Mouse (Mus musculus) limb, embryonic 14.5 days (tissue): Measurements from ENCODE around the gene Mindy2. TPM values are rescaled to one million over a fixed set of nuclear protein-coding genes. Genes with fewer than 3 reads are reported as not detected.

Source experiments
- ATAC-seq: fragments of 200-750 bp; cut with Nextera tagmentation; 2 replicates; pipeline ENCODE4 v1.8.0; 2017; ENCODE audit warnings: low read depth, moderate number of reproducible peaks, moderate TSS enrichment; ENCODE audit not compliant: low FRiP score
- DNase-seq: peaks from one replicate; pipeline ENCODE4 v3.0.0-alpha.2; 2015; ENCODE audit warnings: low spot score
- H3K27ac ChIP-seq: fragments of 300-500 bp; sonication (generic); replicated peaks from 2 replicates; pipeline ENCODE4 v1.5.1; 2014; ENCODE audit warnings: low read depth, mild to moderate bottlenecking, low read length, moderate library complexity, mixed read lengths
- H3K27me3 ChIP-seq: fragments of 300-500 bp; sonication (generic); 2 replicates; pipeline ENCODE4 v1.6.1; 2014; ENCODE audit warnings: low read length, mixed read lengths; ENCODE audit not compliant: control insufficient read depth, insufficient read depth
- H3K36me3 ChIP-seq: fragments of 300-500 bp; sonication (generic); 2 replicates; pipeline ENCODE4 v1.6.1; 2014; ENCODE audit warnings: mild to moderate bottlenecking, low read length, moderate library complexity, mixed read lengths; ENCODE audit not compliant: control insufficient read depth, insufficient read depth
- H3K4me1 ChIP-seq: fragments of 300-500 bp; sonication (generic); 2 replicates; pipeline ENCODE4 v1.6.1; 2014; ENCODE audit warnings: antibody characterized with exemption, low read length, mixed read lengths; ENCODE audit not compliant: control insufficient read depth, insufficient read depth
- H3K4me2 ChIP-seq: fragments of 300-500 bp; sonication (generic); replicated peaks from 2 replicates; pipeline ENCODE4 v1.6.1; 2014; ENCODE audit warnings: low read depth, mild to moderate bottlenecking, low read length, moderate library complexity; ENCODE audit not compliant: severe bottlenecking
- H3K4me3 ChIP-seq: fragments of 300-500 bp; sonication (generic); replicated peaks from 2 replicates; pipeline ENCODE4 v1.5.1; 2014; ENCODE audit warnings: low read length
- H3K9ac ChIP-seq: fragments of 300-500 bp; sonication (generic); 2 replicates; pipeline ENCODE4 v1.6.1; 2014; ENCODE audit warnings: mild to moderate bottlenecking, low read depth, low read length, moderate library complexity; ENCODE audit not compliant: severe bottlenecking
- H3K9me3 ChIP-seq: fragments of 300-500 bp; sonication (generic); 2 replicates; pipeline ENCODE4 v1.6.1; 2016; ENCODE audit warnings: low read length; ENCODE audit not compliant: control insufficient read depth
- POLR2A ChIP-seq: fragments of 200-500 bp; IDR thresholded peaks from 2 replicates; pipeline ENCODE4 v1.8.0; 2012; ENCODE audit warnings: inconsistent platforms, mild to moderate bottlenecking, moderate library complexity, borderline replicate concordance; ENCODE audit not compliant: insufficient read depth, insufficient read length; ENCODE audit errors: extremely low read depth
- WGBS: fragments of 180-500 bp; shearing (Covaris S2); extraction: QIAGEN DNeasy Blood & Tissue Kit; methylation state at CpG from one replicate; pipeline ENCODE4 v1.1.7; 2014; 5-methylcytosine and 5-hydroxymethylcytosine counted together
- polyA plus RNA-seq, 2 experiments: library from polyadenylated mRNA; depleted of rRNA in 1 of 2; stranded (reverse) in 1 of 2; unstranded in 1 of 2; fragments of >200 nt; fragmentation: Nextera tagmentation in 1 of 2; extraction: Ambion mirVana in 1 of 2; gene quantifications; 2 replicates each; pipeline versions ENCODE4 v1.2.1 to v1.2.3; 2012 to 2014

The Mindy2 gene
- polyA plus RNA-seq, 2 experiments = 6.3 to 13.0 TPM

DNA sequence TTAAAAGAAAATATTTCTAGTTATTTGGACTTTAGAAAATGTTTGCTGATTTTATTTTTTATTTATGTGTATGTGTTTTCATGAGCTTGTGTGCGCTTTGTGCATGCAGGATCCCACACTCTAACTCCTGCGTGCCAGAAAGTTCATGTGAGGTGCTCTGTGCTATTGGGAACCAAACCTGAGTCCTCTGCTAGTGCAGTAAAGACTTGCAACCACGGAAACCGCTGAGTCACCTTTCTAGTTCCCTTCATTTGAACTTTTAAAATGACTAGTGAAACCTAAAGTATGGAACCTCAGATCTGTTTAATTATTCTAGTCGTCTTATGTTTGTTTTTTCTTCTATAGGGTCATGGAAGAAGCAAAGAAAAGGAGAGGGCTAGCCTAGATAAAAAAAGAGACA, 76.0 kb downstream of the Mindy2 start:
- H3K9me3 ChIP-seq = no peaks in the 10 kb centered on the region
- H3K4me1 ChIP-seq = no peaks in the 10 kb centered on the region
- H3K4me2 ChIP-seq = no peak overlapping the region
- ATAC-seq (no peak), DNase-seq (no peak)
- H3K9ac ChIP-seq = no peak overlapping the region
- 93% methylated on average over 5 of the region's 5 CpGs for WGBS
- no peak for TF ChIP-seq POLR2A
- H3K36me3 ChIP-seq = peaks cover 75% of the 10 kb centered on the region
- no peaks in the 10 kb centered on the region for H3K27me3 ChIP-seq
- H3K27ac ChIP-seq = no peak overlapping the region
- H3K4me3 ChIP-seq = no peak overlapping the region

DNA sequence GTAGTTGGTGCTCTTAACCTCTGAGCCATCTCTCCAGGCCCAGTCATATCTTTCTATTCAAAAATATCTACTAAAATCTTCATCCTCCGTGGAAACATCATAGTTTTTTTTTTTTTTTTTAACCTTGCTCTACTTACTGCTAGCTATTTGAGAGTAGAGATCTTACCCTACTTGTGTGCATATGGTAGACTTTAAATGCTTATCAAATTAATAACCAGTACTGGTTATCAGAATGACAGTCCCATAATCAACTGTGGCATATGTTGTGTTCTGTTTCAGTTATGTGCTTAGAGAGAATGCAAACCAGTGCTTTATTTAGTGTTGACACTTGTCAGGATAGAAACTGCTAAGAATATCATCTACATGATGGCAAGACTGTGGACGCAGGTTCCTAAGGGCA, 78.9 kb downstream of the Mindy2 start:
- no peak for TF ChIP-seq POLR2A
- DNase-seq (no peak), ATAC-seq (no peak)
- peaks cover 74% of the 10 kb centered on the region for H3K36me3 ChIP-seq
- H3K4me1 ChIP-seq = no peaks in the 10 kb centered on the region
- no peak overlapping the region for H3K4me3 ChIP-seq
- no peaks in the 10 kb centered on the region for H3K27me3 ChIP-seq
- no peak overlapping the region for H3K9ac ChIP-seq
- H3K9me3 ChIP-seq = no peaks in the 10 kb centered on the region
- no peak overlapping the region for H3K4me2 ChIP-seq
- WGBS = 95% methylated on average over 2 of the region's 2 CpGs
- H3K27ac ChIP-seq = no peak overlapping the region

DNA sequence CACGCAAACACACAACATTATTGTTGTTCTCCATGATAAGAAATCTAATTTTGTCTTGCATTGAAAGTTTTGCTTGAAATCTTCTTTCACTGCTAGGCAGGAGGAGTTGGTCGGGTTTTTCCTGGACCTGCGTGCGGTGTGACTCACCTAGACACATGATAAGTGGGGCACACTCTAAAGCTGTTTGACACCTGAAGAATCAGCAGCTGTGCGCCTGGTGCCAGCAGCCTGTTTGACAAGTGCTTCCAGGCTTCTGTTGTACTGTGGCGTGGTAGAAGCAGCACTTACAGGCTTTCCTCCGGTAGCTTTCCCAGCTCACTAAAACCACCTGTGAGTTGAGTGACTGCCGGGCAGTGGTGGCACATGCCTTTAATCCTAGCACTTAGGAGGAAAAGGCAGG, 86.6 kb downstream of the Mindy2 start:
- Histone ChIP-seq H3K4me2 (no peak overlapping the region), H3K4me1 (no peaks in the 10 kb centered on the region), H3K4me3 (no peak overlapping the region), H3K27me3 (no peaks in the 10 kb centered on the region), H3K27ac (no peak overlapping the region), H3K9me3 (no peaks in the 10 kb centered on the region), H3K36me3 (peaks cover 27% of the 10 kb centered on the region), H3K9ac (no peak overlapping the region)
- ATAC-seq = no peak
- 81% methylated on average over 8 of the region's 8 CpGs for WGBS
- TF ChIP-seq POLR2A = no peak
- no peak for DNase-seq

DNA sequence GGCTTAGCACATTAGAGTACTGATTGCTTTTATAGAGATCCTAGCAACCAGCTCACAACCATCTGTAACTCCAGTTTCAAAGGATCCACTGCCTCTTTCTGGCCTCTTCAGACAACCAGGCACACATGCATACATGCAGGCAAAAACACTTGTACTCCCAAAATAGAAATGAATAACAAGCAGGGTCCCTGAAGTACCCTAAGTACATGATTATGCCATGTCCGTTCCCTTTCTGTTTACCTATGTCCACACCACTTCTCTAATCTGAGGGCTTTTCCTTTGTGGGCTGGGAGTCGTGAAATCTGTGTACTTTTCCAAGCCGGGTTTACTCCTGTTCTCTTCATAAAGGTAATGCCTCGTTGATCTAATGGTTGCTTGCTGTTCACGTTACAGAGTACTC, 89.3 kb downstream of the Mindy2 start:
- Histone ChIP-seq H3K4me3 (no peak overlapping the region), H3K36me3 (peaks cover 10% of the 10 kb centered on the region; the same call in 1 of the 2 replicates), H3K4me2 (no peak overlapping the region), H3K4me1 (no peaks in the 10 kb centered on the region), H3K27ac (no peak overlapping the region), H3K27me3 (no peaks in the 10 kb centered on the region), H3K9ac (no peak overlapping the region), H3K9me3 (no peaks in the 10 kb centered on the region)
- TF ChIP-seq POLR2A = no peak
- ATAC-seq (no peak), DNase-seq (no peak)
- 82% methylated on average over 5 of the region's 5 CpGs for WGBS

DNA sequence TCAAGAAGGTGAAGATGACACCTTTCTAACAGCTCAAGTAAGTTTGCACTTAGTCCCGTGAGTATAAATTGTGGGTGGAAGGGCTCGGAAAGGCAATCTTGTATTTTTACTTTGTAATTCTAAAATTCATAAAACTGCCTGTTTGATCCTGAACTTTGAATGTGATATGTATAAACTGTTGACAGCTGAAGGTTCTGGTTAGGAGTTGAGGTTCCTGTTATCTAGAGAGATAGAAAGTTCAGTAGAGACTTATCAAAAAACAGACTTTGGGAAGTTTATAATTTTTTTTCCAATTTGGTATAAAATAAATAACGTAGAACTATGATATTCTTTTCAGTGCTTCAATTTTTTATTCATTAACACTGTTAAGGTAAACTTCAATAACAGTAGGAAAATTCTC, 94.1 kb downstream of the Mindy2 start:
- Histone ChIP-seq H3K36me3 (peaks cover 8% of the 10 kb centered on the region; the same call in 1 of the 2 replicates), H3K4me2 (no peak overlapping the region), H3K4me3 (no peak overlapping the region), H3K9me3 (no peaks in the 10 kb centered on the region), H3K27me3 (no peaks in the 10 kb centered on the region), H3K9ac (no peak overlapping the region), H3K4me1 (no peaks in the 10 kb centered on the region), H3K27ac (no peak overlapping the region)
- WGBS = 90% methylated on average over 3 of the region's 3 CpGs
- DNase-seq = no peak
- TF ChIP-seq POLR2A = no peak
- no peak for ATAC-seq

DNA sequence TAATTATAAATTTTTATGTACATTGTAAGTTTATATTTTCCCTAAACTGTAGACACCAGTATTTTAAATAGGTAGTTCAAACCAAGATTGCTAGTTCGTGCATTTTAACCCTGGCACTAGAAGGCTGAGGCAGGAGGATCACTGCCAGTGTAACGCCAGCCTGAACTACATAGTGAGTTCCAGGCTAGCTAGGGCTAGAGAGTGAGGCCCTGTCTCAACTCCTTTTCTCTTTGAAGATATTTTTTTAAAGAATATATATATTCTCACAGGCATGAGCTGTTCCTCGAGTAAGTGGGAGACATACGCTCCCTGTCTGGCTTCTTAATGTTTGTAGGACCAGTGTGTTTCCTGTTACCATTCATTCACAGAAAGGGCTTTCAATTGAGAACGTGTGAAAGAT, 100.2 kb downstream of the Mindy2 start:
- H3K4me3 ChIP-seq = no peak overlapping the region
- peaks cover 9% of the 10 kb centered on the region; the same call in 1 of the 2 replicates for H3K9me3 ChIP-seq
- no peak overlapping the region for H3K4me2 ChIP-seq
- 94% methylated on average over 5 of the region's 5 CpGs for WGBS
- DNase-seq (no peak), ATAC-seq (no peak)
- no peak for TF ChIP-seq POLR2A
- H3K27me3 ChIP-seq = no peaks in the 10 kb centered on the region
- H3K36me3 ChIP-seq = peaks cover 16% of the 10 kb centered on the region
- H3K27ac ChIP-seq = no peak overlapping the region
- no peaks in the 10 kb centered on the region for H3K4me1 ChIP-seq
- no peak overlapping the region for H3K9ac ChIP-seq
